Mouse (Mus musculus) lung, adult 2 months (tissue): ENCODE results near the gene Inpp5f.

ENCODE experiments used
- CTCF ChIP-seq: fragments of 200-500 bp; IDR thresholded peaks from 2 replicates; pipeline ENCODE4 v1.5.1; 2011; ENCODE audit warnings: mild to moderate bottlenecking, low read length, control low read depth; ENCODE audit not compliant: insufficient read depth
- POLR2A ChIP-seq: fragments of 200-500 bp; IDR thresholded peaks from 2 replicates; pipeline ENCODE4 v1.6.1; 2011; ENCODE audit warnings: low read depth, mild to moderate bottlenecking, control low read depth, low read length, borderline replicate concordance; ENCODE audit errors: extremely low read depth

GRCm38 (mm10) chr7:128639925-128640485 lies 28.9 kb downstream of the Inpp5f start:
- TF ChIP-seq CTCF (no peak), POLR2A (no peak)
